Comparison of ENCODE assay signal across 11 mouse cellular contexts in genomic region chr11:45873666-45874065, GRCm38 (mm10). TPM values are rescaled to one million over a fixed set of nuclear protein-coding genes. Genes with fewer than 3 reads are reported as not detected.
DNase-seq lines count a peak whose midpoint lies in the region; ATAC-seq and TF ChIP-seq lines count a peak whose summit lies in the region.
"Had no signal": no experiment of that assay in that cellular context is flagged by ENCODE, and none has a peak within 500 bp of the region (broad histone marks: within the 10 kb centered on the region; RNA-seq: fewer than 3 reads in every experiment).

No protein-coding gene starts in this region.

- H3K9me3 ChIP-seq in G1E (replicated peaks) = no peaks in the 10 kb centered on the region
- H3K9me3 ChIP-seq: forebrain, embryonic 12.5 days; limb, embryonic 13.5 days had no signal

- no peak for DNase-seq in layer of hippocampus, adult 2 months (ENCODE audit: low spot score in 2 of 2)
- DNase-seq in layer of hippocampus, adult 9-11 months = no peak
- DNase-seq in A20 (ENCODE audit: low read depth, low spot score) (peak; percentile 59), G1E (ENCODE audit: low spot score) (no peak)
- peak; percentile 75 for DNase-seq in induced T-regulatory cell, adult 2 months (ENCODE audit: low read depth)
- DNase-seq in heart, postnatal 14 days = no peak
- DNase-seq in urinary bladder, adult 2 months (ENCODE audit: low spot score) = no peak
- no peak for DNase-seq in left cerebral cortex, adult 18-20 months (ENCODE audit: low spot score in 2 of 2)

- peak; percentile 60 for TF ChIP-seq CTCF in layer of hippocampus, adult 2 months (conservative IDR thresholded peaks at IDR 0.05)
- TF ChIP-seq CTCF in G1E (IDR thresholded peaks at IDR 0.05; ENCODE audit: low read depth, low read length) = peak; percentile 49; the same call in 1 of the 2 replicates

- ATAC-seq in G1E (ENCODE audit: extremely low read depth, insufficient number of reproducible peaks, low FRiP score, poor library complexity, severe bottlenecking) = no peak

- intact Hi-C loops in heart, postnatal 14 days (cut with DNase I) = no loop called here

- peaks cover 91% of the 10 kb centered on the region for H3K36me3 ChIP-seq in G1E (replicated peaks)

- H3K4me1 ChIP-seq in G1E (ENCODE audit: insufficient read depth, low read depth, low read length) = peaks cover 84% of the 10 kb centered on the region

- H3K4me3 ChIP-seq in layer of hippocampus, adult 2 months = no peak overlapping the region
- no peak overlapping the region for H3K4me3 ChIP-seq in G1E (ENCODE audit: low read depth, low read length)
- H3K4me3 ChIP-seq: forebrain, embryonic 12.5 days; limb, embryonic 13.5 days had no signal

- H3K27me3 ChIP-seq in G1E (ENCODE audit: insufficient read depth, low read length) = no peaks in the 10 kb centered on the region
- H3K27me3 ChIP-seq: forebrain, embryonic 12.5 days; limb, embryonic 13.5 days had no signal

- no peak overlapping the region for H3K27ac ChIP-seq in layer of hippocampus, adult 2 months
- H3K27ac ChIP-seq: forebrain, embryonic 12.5 days; hindbrain, embryonic 14.5 days; limb, embryonic 13.5 days had no signal

RNA-seq across cellular contexts. Expression of gene Clint1, which starts 21.8 kb away (rescaled TPM):
- total RNA-seq in layer of hippocampus, adult 2 months (2021) = 10 to 100 TPM; 53.2 to 55.4 TPM
- total RNA-seq in G1E (2014; fragmentation: Nextera tagmentation) = 386 and 420 TPM in 2 replicates
- 224 and 259 TPM in 2 replicates for total RNA-seq in G1E (2017)
- 107 and 112 TPM in 2 replicates for polyA plus RNA-seq in G1E (2012)
- total RNA-seq in heart, postnatal 14 days (2021) = 10 to 100 TPM; 37.4 to 38.2 TPM
- polyA plus RNA-seq in urinary bladder, adult 2 months (2012; rRNA removed) = 72.0 and 74.3 TPM in 2 replicates
- total RNA-seq in left cerebral cortex, adult 18-20 months (2021) = 10 to 100 TPM; 51.7 to 56.8 TPM

Comparison
In these comparisons a context has a peak if more than half of its experiments do, and no peak if none do; other contexts are left out.
1. DNase-seq: peak in A20 (single experiment) and induced T-regulatory cell, adult 2 months (single experiment); none in layer of hippocampus, adult 2 months (0 of 2), layer of hippocampus, adult 9-11 months (single experiment), G1E (single experiment), heart, postnatal 14 days (0 of 2), urinary bladder, adult 2 months (single experiment) and left cerebral cortex, adult 18-20 months (0 of 2).